Mouse (Mus musculus): ENCODE results near the gene Defb10. TPM values are rescaled to one million over a fixed set of nuclear protein-coding genes. Genes with fewer than 3 reads are reported as not detected.
"Not testable (repeated sequence)": the region's sequence is repeated elsewhere in the genome, so short reads cannot be mapped to it uniquely, and the experiment has no call there.

Defb10 gene
- polyA plus RNA-seq (2014; fragmentation: Nextera tagmentation; extraction: Ambion mirVana): not detected in 2 replicates

DNA sequence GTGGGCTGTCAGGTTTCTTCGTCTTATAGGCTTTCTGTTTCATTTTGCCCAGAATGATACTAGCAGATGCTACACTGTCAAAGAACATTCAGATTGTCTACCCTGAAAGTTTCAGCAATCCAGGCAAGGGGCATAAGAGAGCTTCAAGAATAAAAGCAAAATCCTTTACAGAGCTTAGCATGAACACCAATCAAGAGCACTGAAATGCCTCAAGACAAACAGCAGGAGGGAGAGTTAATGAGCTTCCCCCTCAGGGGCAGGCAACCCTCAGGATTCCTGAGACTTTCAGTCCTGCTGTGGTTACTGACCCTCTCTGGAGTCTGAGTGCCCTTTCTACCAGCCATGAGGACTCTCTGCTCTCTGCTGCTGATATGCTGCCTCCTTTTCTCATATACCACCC, at the start of gene Defb10:
Gene Defb10 (plus strand): TSS at position 316 of the 400 bp plus-strand sequence.
- not testable (repeated sequence) for H3K27me3 ChIP-seq (replicated peaks; ENCODE audit: control insufficient read depth, insufficient read depth, low read length); H3K9ac ChIP-seq (ENCODE audit: low read length); H3K4me3 ChIP-seq (ENCODE audit: low read depth, low read length); H3K9me3 ChIP-seq (replicated peaks; ENCODE audit: control insufficient read depth, low read length); H3K27ac ChIP-seq (ENCODE audit: low read depth, low read length); H3K4me1 ChIP-seq (ENCODE audit: control insufficient read depth, insufficient read depth, low read length); DNase-seq (ENCODE audit: low spot score); H3K36me3 ChIP-seq (ENCODE audit: control insufficient read depth, insufficient read depth, low read length); ATAC-seq; H3K4me2 ChIP-seq (ENCODE audit: low read length)
- 3% methylated on average over 1 of the region's 1 CpGs for WGBS

- H3K36me3 ChIP-seq (ENCODE audit: control insufficient read depth, insufficient read depth, low read length); H3K4me1 ChIP-seq (ENCODE audit: control insufficient read depth, insufficient read depth, low read length); DNase-seq (ENCODE audit: low spot score); H3K27ac ChIP-seq (ENCODE audit: low read depth, low read length); H3K4me3 ChIP-seq (ENCODE audit: low read depth, low read length); H3K9ac ChIP-seq (ENCODE audit: low read length); H3K9me3 ChIP-seq (replicated peaks; ENCODE audit: control insufficient read depth, low read length); H3K27me3 ChIP-seq (replicated peaks; ENCODE audit: control insufficient read depth, insufficient read depth, low read length); ATAC-seq; H3K4me2 ChIP-seq (ENCODE audit: low read length): not testable (repeated sequence)
Measured at GRCm38 (mm10) chr8:21885321-21885720, 26.6 kb downstream of the Defb10 start, which contains the start of gene Defb9. Gene Defb9 (minus strand): TSS chr8:21885421.

GRCm38 (mm10) chr8:21906290-21906689, 47.6 kb downstream of the Defb10 start, which contains the start of gene Defb11:
Gene Defb11 (minus strand): TSS chr8:21906412.
- peak; percentile 0 for DNase-seq (ENCODE audit: low spot score)
- H3K9ac ChIP-seq (ENCODE audit: low read length); H3K4me1 ChIP-seq (ENCODE audit: control insufficient read depth, insufficient read depth, low read length); H3K27me3 ChIP-seq (replicated peaks; ENCODE audit: control insufficient read depth, insufficient read depth, low read length); H3K27ac ChIP-seq (ENCODE audit: low read depth, low read length); H3K4me2 ChIP-seq (ENCODE audit: low read length); H3K4me3 ChIP-seq (ENCODE audit: low read depth, low read length); H3K36me3 ChIP-seq (ENCODE audit: control insufficient read depth, insufficient read depth, low read length); ATAC-seq; H3K9me3 ChIP-seq (replicated peaks; ENCODE audit: control insufficient read depth, low read length): not testable (repeated sequence)

Other genes with a start within 250 kb of the Defb10 start
- gene Defa26, start 240.7 kb upstream of the Defb10 start, polyA plus RNA-seq (2014; fragmentation: Nextera tagmentation; extraction: Ambion mirVana): not detected in 2 replicates
- gene Defa17, start 203.1 kb upstream of the Defb10 start, polyA plus RNA-seq (2014; fragmentation: Nextera tagmentation; extraction: Ambion mirVana): not detected in 2 replicates
- gene Defa34, start 193.1 kb upstream of the Defb10 start, polyA plus RNA-seq (2014; fragmentation: Nextera tagmentation; extraction: Ambion mirVana): not detected in 2 replicates
- gene AY761184, start 155.3 kb upstream of the Defb10 start, polyA plus RNA-seq (2014; fragmentation: Nextera tagmentation; extraction: Ambion mirVana): not detected in 2 replicates
- gene Defa24, start 124.4 kb upstream of the Defb10 start, polyA plus RNA-seq (2014; fragmentation: Nextera tagmentation; extraction: Ambion mirVana): not detected in 2 replicates
- gene Defb50, start 35.4 kb upstream of the Defb10 start, polyA plus RNA-seq (2014; fragmentation: Nextera tagmentation; extraction: Ambion mirVana): not detected in 2 replicates
- gene Defb2, start 19.0 kb upstream of the Defb10 start, polyA plus RNA-seq (2014; fragmentation: Nextera tagmentation; extraction: Ambion mirVana): not detected in 2 replicates
- gene Defb9, start 26.5 kb downstream of the Defb10 start, polyA plus RNA-seq (2014; fragmentation: Nextera tagmentation; extraction: Ambion mirVana): not detected in 2 replicates
- gene Defb11, start 47.5 kb downstream of the Defb10 start, polyA plus RNA-seq (2014; fragmentation: Nextera tagmentation; extraction: Ambion mirVana): 9.5 and 13.5 TPM in 2 replicates
- gene Defb15, start 73.8 kb downstream of the Defb10 start, polyA plus RNA-seq (2014; fragmentation: Nextera tagmentation; extraction: Ambion mirVana): not detected in 2 replicates
- gene Defb35, start 79.5 kb downstream of the Defb10 start, polyA plus RNA-seq (2014; fragmentation: Nextera tagmentation; extraction: Ambion mirVana): not detected in 2 replicates
- gene Defb13, start 87.9 kb downstream of the Defb10 start, polyA plus RNA-seq (2014; fragmentation: Nextera tagmentation; extraction: Ambion mirVana): not detected in 2 replicates
- gene Fam90a1a, start 99.8 kb downstream of the Defb10 start, polyA plus RNA-seq (2014; fragmentation: Nextera tagmentation; extraction: Ambion mirVana): not detected in 2 replicates
- gene Ccdc70, start 110.9 kb downstream of the Defb10 start, polyA plus RNA-seq (2014; fragmentation: Nextera tagmentation; extraction: Ambion mirVana): not detected in 2 replicates
- 1.2 TPM in 2 replicates for gene Atp7b, start 201.4 kb downstream of the Defb10 start, polyA plus RNA-seq (2014; fragmentation: Nextera tagmentation; extraction: Ambion mirVana)
- gene Alg11, start 201.8 kb downstream of the Defb10 start, polyA plus RNA-seq (2014; fragmentation: Nextera tagmentation; extraction: Ambion mirVana): 16.7 and 19.1 TPM in 2 replicates

Data from forebrain, embryonic 14.5 days (tissue).